Mouse (Mus musculus): ENCODE results near the gene B9d1. TPM values are rescaled to one million over a fixed set of nuclear protein-coding genes. Genes with fewer than 3 reads are reported as not detected.

The B9d1 gene
- polyA plus RNA-seq, 1 experiment: 3.4 TPM

DNA sequence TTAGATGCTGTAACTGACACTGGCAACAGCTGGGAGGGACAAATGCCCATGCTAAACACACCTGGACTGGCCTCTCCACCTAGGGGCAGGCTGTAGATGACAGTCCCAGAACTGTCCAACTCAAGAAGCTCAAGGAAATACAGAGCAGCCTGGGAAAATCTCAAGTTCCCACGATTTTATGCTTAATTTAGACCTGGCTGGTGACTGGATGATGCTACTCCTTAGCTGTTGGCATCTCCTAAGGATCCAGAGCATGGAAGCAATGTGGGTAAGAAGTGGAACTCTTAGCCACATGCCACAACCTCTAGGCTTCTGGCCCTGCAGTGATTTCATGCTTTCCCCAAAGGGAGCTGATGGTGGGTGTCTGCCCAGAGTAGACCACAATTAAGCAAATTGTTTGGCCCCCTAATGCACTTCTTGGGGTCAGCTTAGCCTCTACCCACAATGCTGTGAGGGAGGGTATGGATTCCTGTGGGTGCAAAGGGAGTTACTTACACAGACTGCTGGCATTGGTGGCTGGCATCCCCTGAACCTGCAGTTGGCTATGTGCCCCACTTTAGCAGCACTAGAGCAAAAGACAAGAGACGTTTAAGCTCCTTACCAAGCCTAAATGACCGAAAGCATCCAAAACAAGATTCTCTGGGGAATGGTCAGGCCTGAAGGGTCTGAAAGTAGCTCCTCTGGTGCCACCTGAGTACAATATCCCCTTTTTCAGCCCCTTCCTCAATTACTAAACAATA lies 48.2 kb downstream of the B9d1 start:
- no peak for DNase-seq (ENCODE audit: low read depth in 1 of 2, low spot score in 2 of 2)
- Histone ChIP-seq H3K27ac (ENCODE audit: insufficient read depth, low read length) (no peak overlapping the region), H3K4me3 (ENCODE audit: extremely low read depth, insufficient read depth, insufficient read length) (no peak overlapping the region), H3K27me3 (ENCODE audit: control insufficient read depth, insufficient read depth, low read length) (peaks cover 2% of the 10 kb centered on the region; the same call in 1 of the 2 replicates), H3K4me1 (ENCODE audit: control insufficient read depth, insufficient read depth, insufficient read length) (no peaks in the 10 kb centered on the region; the same call in 1 of the 2 replicates), H3K36me3 (ENCODE audit: control insufficient read depth, insufficient read depth, low read length) (no peaks in the 10 kb centered on the region)
- 69% methylated on average over 3 of the region's 3 CpGs for WGBS
- TF ChIP-seq CTCF (IDR thresholded peaks at IDR 0.05; ENCODE audit: extremely low read depth, insufficient read depth, insufficient read length, insufficient replicate concordance): no peak
- TF ChIP-seq POLR2A (IDR thresholded peaks at IDR 0.05; ENCODE audit: low read depth, low read length): no peak

GRCm38 (mm10) chr11:61559572-61559971 lies 54.6 kb downstream of the B9d1 start:
- no peaks in the 10 kb centered on the region for H3K27me3 ChIP-seq (ENCODE audit: control insufficient read depth, insufficient read depth, low read length)
- no peaks in the 10 kb centered on the region for H3K36me3 ChIP-seq (ENCODE audit: control insufficient read depth, insufficient read depth, low read length)
- no peak overlapping the region for H3K4me3 ChIP-seq (ENCODE audit: extremely low read depth, insufficient read depth, insufficient read length)
- peaks cover 2% of the 10 kb centered on the region; the same call in 1 of the 2 replicates for H3K4me1 ChIP-seq (ENCODE audit: control insufficient read depth, insufficient read depth, insufficient read length)
- H3K27ac ChIP-seq (ENCODE audit: insufficient read depth, low read length): no peak overlapping the region
- WGBS: 80% methylated on average over 5 of the region's 5 CpGs
- DNase-seq (ENCODE audit: low read depth in 1 of 2, low spot score in 2 of 2): no peak
- TF ChIP-seq CTCF (IDR thresholded peaks at IDR 0.05; ENCODE audit: extremely low read depth, insufficient read depth, insufficient read length, insufficient replicate concordance): no peak
- no peak for TF ChIP-seq POLR2A (IDR thresholded peaks at IDR 0.05; ENCODE audit: low read depth, low read length)

- no peaks in the 10 kb centered on the region for H3K27me3 ChIP-seq (ENCODE audit: control insufficient read depth, insufficient read depth, low read length)
- no peak for DNase-seq (ENCODE audit: low read depth in 1 of 2, low spot score in 2 of 2)
- no peak for TF ChIP-seq POLR2A (IDR thresholded peaks at IDR 0.05; ENCODE audit: low read depth, low read length)
- TF ChIP-seq CTCF (IDR thresholded peaks at IDR 0.05; ENCODE audit: extremely low read depth, insufficient read depth, insufficient read length, insufficient replicate concordance): no peak
- H3K36me3 ChIP-seq (ENCODE audit: control insufficient read depth, insufficient read depth, low read length): no peaks in the 10 kb centered on the region
- no peak overlapping the region for H3K27ac ChIP-seq (ENCODE audit: insufficient read depth, low read length)
- H3K4me3 ChIP-seq (ENCODE audit: extremely low read depth, insufficient read depth, insufficient read length): no peak overlapping the region
- H3K4me1 ChIP-seq (ENCODE audit: control insufficient read depth, insufficient read depth, insufficient read length): peaks cover 2% of the 10 kb centered on the region; the same call in 1 of the 2 replicates
- WGBS: 9% methylated on average over 5 of the region's 5 CpGs
Observed at GRCm38 (mm10) chr11:61562421-61562820, 57.5 kb downstream of the B9d1 start.

Other genes starting within 250 kb of the B9d1 start
- 27.3 and 32.1 TPM in 2 replicates for gene Aldh3a2, start 237.7 kb upstream of the B9d1 start, polyA plus RNA-seq (2012; rRNA removed)
- not detected in 2 replicates for gene Slc47a2, start 162.3 kb upstream of the B9d1 start, polyA plus RNA-seq (2012; rRNA removed)
- 0.09 TPM in 1 of 2 replicates, not detected in the other for gene Slc47a1, start 126.8 kb upstream of the B9d1 start, polyA plus RNA-seq (2012; rRNA removed)
- not detected in 2 replicates for gene Rnf112, start 51.0 kb upstream of the B9d1 start, polyA plus RNA-seq (2012; rRNA removed)
- gene Mfap4, start 19.7 kb upstream of the B9d1 start, polyA plus RNA-seq (2012; rRNA removed): 22.2 and 31.2 TPM in 2 replicates
- gene Mapk7, start 10.7 kb upstream of the B9d1 start, polyA plus RNA-seq (2012; rRNA removed): 27.4 and 33.6 TPM in 2 replicates
- 9.3 and 10.4 TPM in 2 replicates for gene Epn2, start 74.5 kb downstream of the B9d1 start, polyA plus RNA-seq (2012; rRNA removed)
- gene Grap, start 148.1 kb downstream of the B9d1 start, polyA plus RNA-seq (2012; rRNA removed): 85.6 and 97.1 TPM in 2 replicates
- 1.3 and 2.0 TPM in 2 replicates for gene Fam83g, start 178.9 kb downstream of the B9d1 start, polyA plus RNA-seq (2012; rRNA removed)
- 0.06 TPM in 1 of 2 replicates, not detected in the other for gene Slc5a10, start 215.7 kb downstream of the B9d1 start, polyA plus RNA-seq (2012; rRNA removed)

Data from spleen, adult 2 months (tissue).